Mouse (Mus musculus) liver, postnatal 0 days (tissue): Measurements from ENCODE around the gene Fgf18.

Experiments
- CTCF ChIP-seq: sonication (generic); IDR thresholded peaks from 2 replicates; pipeline ENCODE4 v1.5.1; 2016; ENCODE audit warnings: antibody characterized with exemption, low read depth
- EP300 ChIP-seq: IDR thresholded peaks from 2 replicates; pipeline ENCODE4 v1.6.1; 2016; ENCODE audit warnings: antibody characterized with exemption, low read depth, mild to moderate bottlenecking

GRCm38 (mm10) chr11:33070520-33070919, 76.7 kb downstream of the Fgf18 start:
- no peak for TF ChIP-seq CTCF
- no peak for TF ChIP-seq EP300
